Mouse (Mus musculus) lung, postnatal 0 days (tissue): ENCODE measurements at regions not wholly inside any gene's neighbourhood (a gene's known extent, or its start where the extent isn't known, plus 50 kb on each side); places are given as distances from the start of the nearest gene placed in this dataset.

Experiments
- CTCF ChIP-seq: IDR thresholded peaks from 2 replicates; pipeline ENCODE4 v1.5.1; 2016; ENCODE audit warnings: antibody characterized with exemption, mild to moderate bottlenecking
- EP300 ChIP-seq: IDR thresholded peaks from 2 replicates; pipeline ENCODE4 v1.6.1; 2016; ENCODE audit warnings: antibody characterized with exemption, mild to moderate bottlenecking, control low read depth

DNA sequence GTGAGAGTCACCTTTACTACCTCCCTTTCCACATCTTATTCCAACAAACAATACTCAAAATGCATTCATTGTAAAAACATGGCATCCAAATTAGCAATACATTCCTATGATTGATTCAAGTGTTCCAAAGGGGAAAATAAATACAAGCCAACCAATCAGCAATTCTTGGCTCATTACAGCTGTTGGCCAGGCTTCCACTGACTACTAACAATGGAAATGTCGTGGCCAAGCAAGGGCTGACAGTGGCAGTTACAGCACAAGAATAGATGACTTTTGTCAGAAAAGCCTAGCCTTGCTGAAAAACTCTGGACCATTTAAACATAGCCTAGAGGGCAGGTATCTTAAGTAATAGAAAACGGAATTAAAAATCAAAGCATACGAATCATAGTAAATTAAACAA, 148.8 kb upstream of the Ift57 start:
- TF ChIP-seq EP300 (no peak), CTCF (no peak)
